Mouse (Mus musculus) testis, adult 2 months (tissue): ENCODE results near the gene Mxd4. TPM values are rescaled to one million over a fixed set of nuclear protein-coding genes. Genes with fewer than 3 reads are reported as not detected.

ENCODE experiments used
- H3K27ac ChIP-seq: fragments of 200-500 bp; 2 replicates; pipeline ENCODE4 v1.5.1; 2012; ENCODE audit warnings: low read depth, low read length; ENCODE audit not compliant: control insufficient read depth, insufficient read depth
- H3K27me3 ChIP-seq: fragments of 200-500 bp; 2 replicates; pipeline ENCODE4 v1.6.1; 2012; ENCODE audit warnings: mild to moderate bottlenecking, low read length, moderate library complexity; ENCODE audit not compliant: control insufficient read depth, insufficient read depth
- H3K36me3 ChIP-seq: fragments of 200-500 bp; 2 replicates; pipeline ENCODE4 v1.6.1; 2012; ENCODE audit warnings: mild to moderate bottlenecking, low read length; ENCODE audit not compliant: control insufficient read depth, insufficient read depth
- H3K4me1 ChIP-seq: fragments of 200-500 bp; 2 replicates; pipeline ENCODE4 v1.6.1; 2012; ENCODE audit warnings: low read length; ENCODE audit not compliant: control insufficient read depth, insufficient read depth
- H3K4me3 ChIP-seq: fragments of 200-500 bp; 2 replicates; pipeline ENCODE4 v1.5.1; 2012; ENCODE audit warnings: low read depth, mild to moderate bottlenecking, low read length, moderate library complexity, mixed read lengths; ENCODE audit not compliant: control insufficient read depth
- CTCF ChIP-seq: fragments of 200-500 bp; IDR thresholded peaks from 2 replicates; pipeline ENCODE4 v1.5.1; 2012; ENCODE audit warnings: low read depth, mild to moderate bottlenecking, inconsistent platforms, low read length, moderate library complexity; ENCODE audit not compliant: control insufficient read depth, insufficient read depth, insufficient replicate concordance
- POLR2A ChIP-seq: fragments of 200-500 bp; IDR thresholded peaks from 2 replicates; pipeline ENCODE4 v1.6.1; 2012; ENCODE audit warnings: low read depth, mild to moderate bottlenecking, inconsistent platforms, low read length, moderate library complexity; ENCODE audit not compliant: control insufficient read depth
- polyA plus RNA-seq: library from polyadenylated mRNA; depleted of rRNA; stranded (reverse); fragments of >200 nt; gene quantifications from 2 replicates; pipeline ENCODE4 v1.2.3, GENCODE M21; 2012

Gene Mxd4
- polyA plus RNA-seq, 1 experiment, result 137 TPM

DNA sequence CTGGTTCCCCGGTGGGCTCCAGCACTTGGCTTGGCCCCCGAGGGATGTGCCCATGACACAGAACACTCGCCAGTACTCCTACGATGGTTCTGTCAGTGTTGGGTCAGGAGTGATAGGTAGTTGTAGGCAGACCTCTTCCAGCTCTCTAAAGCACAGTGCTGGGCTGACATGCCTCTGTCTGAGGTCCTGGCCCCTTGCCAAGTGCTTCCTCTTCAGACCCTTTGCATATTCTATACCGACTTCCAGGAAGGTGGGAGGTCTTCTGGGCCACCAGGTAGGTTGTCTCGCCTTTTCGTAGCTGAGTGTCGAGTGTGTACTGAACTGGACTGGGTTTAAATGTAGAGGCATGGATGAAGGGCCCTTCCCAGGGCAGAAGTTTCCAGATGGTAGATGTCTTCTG, 26.1 kb upstream of the Mxd4 start:
- Histone ChIP-seq H3K4me3 (no peak overlapping the region), H3K4me1 (no peaks in the 10 kb centered on the region), H3K36me3 (no peaks in the 10 kb centered on the region), H3K27ac (no peak overlapping the region), H3K27me3 (no peaks in the 10 kb centered on the region)
- no peak for TF ChIP-seq POLR2A
- no peak for TF ChIP-seq CTCF

GRCm38 (mm10) chr5:34210279-34210678, 22.8 kb upstream of the Mxd4 start:
- no peaks in the 10 kb centered on the region for H3K36me3 ChIP-seq
- no peaks in the 10 kb centered on the region for H3K27me3 ChIP-seq
- H3K4me1 ChIP-seq, result peaks cover 2% of the 10 kb centered on the region; the same call in 1 of the 2 replicates
- H3K4me3 ChIP-seq, result no peak overlapping the region
- no peak overlapping the region for H3K27ac ChIP-seq
- TF ChIP-seq CTCF (peak; percentile 88), POLR2A (no peak)

GRCm38 (mm10) chr5:34207503-34207902, 20.0 kb upstream of the Mxd4 start:
- H3K27me3 ChIP-seq, result no peaks in the 10 kb centered on the region
- no peak for TF ChIP-seq POLR2A
- TF ChIP-seq CTCF, result no peak

GRCm38 (mm10) chr5:34205788-34206187, 18.3 kb upstream of the Mxd4 start:
- no peak for TF ChIP-seq POLR2A
- TF ChIP-seq CTCF, result no peak
- Histone ChIP-seq H3K36me3 (no peaks in the 10 kb centered on the region), H3K27ac (no peak overlapping the region), H3K4me3 (no peak overlapping the region), H3K27me3 (no peaks in the 10 kb centered on the region), H3K4me1 (peaks cover 2% of the 10 kb centered on the region; the same call in 1 of the 2 replicates)

More at GRCm38 (mm10) chr5:34207503-34207902, 20.0 kb upstream of the Mxd4 start:
- Histone ChIP-seq H3K4me1 (peaks cover 2% of the 10 kb centered on the region; the same call in 1 of the 2 replicates), H3K36me3 (no peaks in the 10 kb centered on the region), H3K4me3 (no peak overlapping the region), H3K27ac (no peak overlapping the region)

DNA sequence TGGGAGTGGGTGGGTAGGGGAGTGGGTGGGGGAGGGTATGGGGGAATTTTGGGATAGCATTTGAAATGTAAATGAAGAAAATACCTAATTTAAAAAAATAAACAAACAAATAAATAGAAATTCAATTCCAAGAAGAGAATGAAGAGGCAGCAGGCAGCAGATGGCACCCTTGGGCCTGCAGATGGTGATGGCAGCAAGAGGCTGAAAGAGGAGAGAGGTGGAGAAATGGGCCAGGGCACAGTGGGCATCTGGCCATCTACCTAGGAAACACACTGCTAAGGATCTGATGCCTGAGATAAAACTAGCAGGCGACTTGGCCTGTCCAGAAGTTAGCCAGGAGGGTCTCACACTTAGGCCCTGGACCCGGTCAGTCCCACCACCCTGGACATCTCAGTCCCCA, 17.4 kb upstream of the Mxd4 start:
- no peaks in the 10 kb centered on the region for H3K27me3 ChIP-seq
- H3K4me1 ChIP-seq, result peaks cover 2% of the 10 kb centered on the region; the same call in 1 of the 2 replicates
- no peak for TF ChIP-seq POLR2A
- TF ChIP-seq CTCF, result no peak
- H3K36me3 ChIP-seq, result no peaks in the 10 kb centered on the region
- no peak overlapping the region for H3K4me3 ChIP-seq
- no peak overlapping the region for H3K27ac ChIP-seq

- no peak overlapping the region for H3K4me3 ChIP-seq
- H3K27ac ChIP-seq, result no peak overlapping the region
- H3K36me3 ChIP-seq, result no peaks in the 10 kb centered on the region
- TF ChIP-seq POLR2A, result no peak
- TF ChIP-seq CTCF, result no peak
- no peaks in the 10 kb centered on the region for H3K4me1 ChIP-seq
- H3K27me3 ChIP-seq, result no peaks in the 10 kb centered on the region
Measured at GRCm38 (mm10) chr5:34202006-34202405, 14.5 kb upstream of the Mxd4 start.

GRCm38 (mm10) chr5:34201396-34201795, 13.9 kb upstream of the Mxd4 start:
- Histone ChIP-seq H3K4me1 (no peaks in the 10 kb centered on the region), H3K27ac (no peak overlapping the region), H3K36me3 (no peaks in the 10 kb centered on the region), H3K27me3 (no peaks in the 10 kb centered on the region), H3K4me3 (no peak overlapping the region)
- TF ChIP-seq POLR2A (no peak), CTCF (no peak)

DNA sequence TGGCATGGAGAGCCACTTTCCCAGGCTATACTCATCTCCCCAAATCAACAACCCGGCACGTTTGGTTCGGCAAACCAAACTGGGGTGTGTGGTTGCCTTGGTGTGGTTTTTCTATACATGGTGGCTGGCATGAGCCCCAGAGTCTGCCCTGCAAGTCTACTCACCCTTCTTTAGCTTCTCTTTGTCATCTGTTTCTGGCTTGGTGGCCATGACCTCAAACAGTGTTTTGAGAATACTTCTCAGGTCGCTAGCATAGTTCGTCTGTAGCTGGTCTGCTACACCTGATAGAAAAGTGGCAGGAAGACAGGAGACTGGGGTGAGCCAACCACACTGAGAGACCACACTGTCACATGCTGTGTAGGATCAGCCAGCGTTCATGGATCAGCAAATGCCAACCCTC, 11.1 kb upstream of the Mxd4 start:
- H3K27me3 ChIP-seq, result no peaks in the 10 kb centered on the region
- H3K4me3 ChIP-seq, result no peak overlapping the region
- no peak for TF ChIP-seq POLR2A
- no peak for TF ChIP-seq CTCF
- no peaks in the 10 kb centered on the region for H3K36me3 ChIP-seq
- H3K4me1 ChIP-seq, result no peaks in the 10 kb centered on the region
- no peak overlapping the region for H3K27ac ChIP-seq
